Mouse (Mus musculus): ENCODE measurements around the gene Capn12. TPM values are rescaled to one million over a fixed set of nuclear protein-coding genes. Genes with fewer than 3 reads are reported as not detected.

The Capn12 gene
- polyA plus RNA-seq (2012; fragmentation: generic; extraction: Trizol): under 1 TPM; 0.54 to 0.87 TPM

GRCm38 (mm10) chr7:28881199-28881598 lies at the start of gene Capn12:
TSS of gene Capn12 (plus strand) at chr7:28881422.

DNA sequence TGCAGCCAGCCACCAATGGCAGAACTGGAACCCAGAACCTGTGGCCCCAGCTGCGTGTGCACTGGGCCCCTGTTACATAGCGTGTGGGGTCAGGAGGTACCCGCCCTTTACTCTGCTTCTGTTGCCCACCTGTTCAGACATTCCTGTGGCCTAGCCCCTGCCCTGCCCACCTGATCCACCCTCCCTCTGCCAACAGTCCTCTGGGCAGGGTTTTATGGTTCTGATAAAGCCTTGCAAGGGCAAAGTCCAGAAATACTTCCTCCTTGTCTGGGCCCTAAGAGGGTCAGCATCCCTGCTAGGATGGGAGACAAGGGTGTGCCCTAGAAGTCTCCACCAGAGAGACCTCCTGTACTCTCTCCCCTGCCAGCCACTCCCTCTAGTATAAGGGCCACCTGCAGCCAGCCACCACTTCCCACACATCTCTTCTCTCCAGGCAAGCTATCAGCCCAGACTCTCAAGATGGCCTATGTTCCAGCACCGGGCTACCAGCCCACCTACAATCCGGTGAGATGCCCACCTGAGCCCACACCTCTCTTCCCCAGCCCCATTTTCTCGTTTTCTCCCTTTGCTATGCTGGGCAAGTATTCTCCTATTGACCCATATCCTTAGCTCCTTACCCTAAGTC lies 47.4 kb upstream of the Capn12 start, which contains the start of gene Lgals4:
Lgals4 (plus strand) TSS at position 132 of the 625 bp plus-strand sequence.

GRCm38 (mm10) chr7:28863540-28863939 lies 17.7 kb upstream of the Capn12 start, which contains the start of gene Lgals7:
TSS of gene Lgals7 (plus strand) at chr7:28863853.

Other genes starting within 250 kb of the Capn12 start
- not detected for gene Fbxo27, start 188.6 kb upstream of the Capn12 start, polyA plus RNA-seq (2012; fragmentation: generic; extraction: Trizol)
- 1 to 10 TPM in 1 of 2 experiments, under 1 TPM in 1; 0.95 to 6.2 TPM for gene Fbxo17, start 164.6 kb upstream of the Capn12 start, polyA plus RNA-seq (2012; fragmentation: generic; extraction: Trizol)
- 100 to 1,000 TPM; 146 to 201 TPM for gene Mrps12, start 139.6 kb upstream of the Capn12 start, polyA plus RNA-seq (2012; fragmentation: generic; extraction: Trizol)
- gene Sars2, start 139.4 kb upstream of the Capn12 start, polyA plus RNA-seq (2012; fragmentation: generic; extraction: Trizol): 10 to 100 TPM; 10.5 to 14.6 TPM
- not detected for gene Ccer2, start 125.2 kb upstream of the Capn12 start, polyA plus RNA-seq (2012; fragmentation: generic; extraction: Trizol)
- gene Sirt2, start 114.7 kb upstream of the Capn12 start, polyA plus RNA-seq (2012; fragmentation: generic; extraction: Trizol): 100 to 1,000 TPM in 1 of 2 experiments, 10 to 100 TPM in 1; 54.4 to 105 TPM
- 10 to 100 TPM; 35.1 to 38.9 TPM for gene Nfkbib, start 113.9 kb upstream of the Capn12 start, polyA plus RNA-seq (2012; fragmentation: generic; extraction: Trizol)
- under 1 TPM; 0.05 to 0.70 TPM for gene Rinl, start 92.5 kb upstream of the Capn12 start, polyA plus RNA-seq (2012; fragmentation: generic; extraction: Trizol)
- gene Hnrnpl, start 72.9 kb upstream of the Capn12 start, polyA plus RNA-seq (2012; fragmentation: generic; extraction: Trizol): 100 to 1,000 TPM; 106 to 235 TPM
- 100 to 1,000 TPM in 1 of 2 experiments, 10 to 100 TPM in 1; 75.3 to 378 TPM for gene Ech1, start 56.2 kb upstream of the Capn12 start, polyA plus RNA-seq (2012; fragmentation: generic; extraction: Trizol)
- 1 to 10 TPM in 1 of 2 experiments, not detected in 1; 7.4 TPM for gene Lgals4, start 47.6 kb upstream of the Capn12 start, polyA plus RNA-seq (2012; fragmentation: generic; extraction: Trizol)
- 1 to 10 TPM in 1 of 2 experiments, under 1 TPM in 1; 0.15 to 2.3 TPM for gene Lgals7, start 17.6 kb upstream of the Capn12 start, polyA plus RNA-seq (2012; fragmentation: generic; extraction: Trizol)
- gene Actn4, start 80.9 kb downstream of the Capn12 start, polyA plus RNA-seq (2012; fragmentation: generic; extraction: Trizol): 100 to 1,000 TPM; 187 to 244 TPM
- gene Eif3k, start 100.4 kb downstream of the Capn12 start, polyA plus RNA-seq (2012; fragmentation: generic; extraction: Trizol): 100 to 1,000 TPM; 425 to 605 TPM
- gene Map4k1, start 100.6 kb downstream of the Capn12 start, polyA plus RNA-seq (2012; fragmentation: generic; extraction: Trizol): under 1 TPM; 0.34 to 0.71 TPM
- gene Ryr1, start 243.8 kb downstream of the Capn12 start, polyA plus RNA-seq (2012; fragmentation: generic; extraction: Trizol): under 1 TPM; 0.02 to 0.04 TPM

All from C3H10T1/2 (cell line).